Mouse (Mus musculus) olfactory bulb, adult 2 months (tissue): ENCODE data around the gene Kcns1.

Experiments used
- CTCF ChIP-seq: fragments of 200-500 bp; IDR thresholded peaks from 2 replicates; pipeline ENCODE4 v1.5.1; 2012; ENCODE audit warnings: low read depth, mild to moderate bottlenecking, low read length, moderate library complexity; ENCODE audit not compliant: insufficient read depth
- POLR2A ChIP-seq: fragments of 200-500 bp; IDR thresholded peaks from 2 replicates; pipeline ENCODE4 v1.6.1; 2012; ENCODE audit warnings: mild to moderate bottlenecking, low read depth, low read length, moderate library complexity; ENCODE audit not compliant: insufficient read depth

DNA sequence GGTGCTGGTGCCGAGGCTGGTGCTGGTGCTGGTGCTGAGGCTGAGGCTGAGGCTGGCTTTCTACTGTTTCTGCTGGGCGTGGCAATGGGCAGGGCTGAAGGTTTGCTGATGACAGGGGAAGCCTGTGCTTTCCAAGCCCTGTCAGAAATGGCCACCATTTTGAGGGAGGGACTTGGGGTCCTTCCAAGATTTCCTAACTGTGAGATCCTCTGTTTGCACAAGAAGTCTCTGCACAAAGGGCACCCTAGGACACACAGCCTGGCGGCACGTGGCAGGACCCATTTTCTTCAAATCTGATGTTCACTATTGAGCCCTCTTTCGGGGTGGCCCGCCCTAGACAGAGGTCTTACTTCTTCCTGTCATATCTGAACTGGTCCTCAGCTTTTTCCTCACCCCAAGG is 19.7 kb upstream of the Kcns1 start, which contains the start of gene Wfdc12:
- no peak for TF ChIP-seq CTCF
- TF ChIP-seq POLR2A = no peak
